Mouse (Mus musculus) ES-E14 (cell line): ENCODE data around the gene Dnase2a. TPM values are rescaled to one million over a fixed set of nuclear protein-coding genes. Genes with fewer than 3 reads are reported as not detected.

Source experiments
- DNase-seq: peaks from one replicate; pipeline ENCODE4 v3.0.0-alpha.2; 2013; ENCODE audit warnings: low read depth, low spot score
- H3K27ac ChIP-seq: 2 replicates; pipeline ENCODE4 v1.5.1; 2012; ENCODE audit warnings: low read depth, mild to moderate bottlenecking, low read length, moderate library complexity, mixed read lengths; ENCODE audit not compliant: poor library complexity, insufficient read depth, severe bottlenecking
- H3K36me3 ChIP-seq: 2 replicates; pipeline ENCODE4 v1.6.1; 2012; ENCODE audit warnings: mild to moderate bottlenecking, low read length, moderate library complexity, mixed read lengths; ENCODE audit not compliant: control insufficient read depth, poor library complexity, insufficient read depth, severe bottlenecking
- H3K4me1 ChIP-seq, 2 experiments: fragments of 150-350 bp in 1 of 2; sonication (generic) in 1 of 2; 2 replicates each; pipeline ENCODE4 v1.6.1; 2012; ENCODE audit warnings: low read length in 2 of 2, mild to moderate bottlenecking in 1 of 2, mixed read lengths in 1 of 2; ENCODE audit not compliant: control insufficient read depth in 2 of 2, insufficient read depth in 2 of 2, poor library complexity in 1 of 2
- H3K4me3 ChIP-seq, 2 experiments: fragments of 150-350 bp in 1 of 2; sonication (generic) in 1 of 2; 2 replicates each; pipeline ENCODE4 v1.5.1; 2012; ENCODE audit warnings: low read length in 2 of 2, low read depth in 1 of 2, mild to moderate bottlenecking in 1 of 2, mixed read lengths in 1 of 2; ENCODE audit not compliant: insufficient read depth in 1 of 2, poor library complexity in 1 of 2, severe bottlenecking in 1 of 2
- H3K9ac ChIP-seq: 2 replicates; pipeline ENCODE4 v1.6.1; 2012; ENCODE audit warnings: low read depth, mild to moderate bottlenecking, low read length, mixed read lengths; ENCODE audit not compliant: poor library complexity, insufficient read depth, severe bottlenecking
- H3K9me3 ChIP-seq: fragments of 150-350 bp; sonication (generic); 2 replicates; pipeline ENCODE4 v1.6.1; 2012; ENCODE audit warnings: low read depth, mild to moderate bottlenecking, low read length; ENCODE audit not compliant: control insufficient read depth, insufficient read depth
- CHD2 ChIP-seq: IDR thresholded peaks from 2 replicates; pipeline ENCODE4 v1.6.1; 2014; ENCODE audit warnings: mild to moderate bottlenecking, low read depth, low read length, inconsistent platforms
- HCFC1 ChIP-seq: IDR thresholded peaks from 2 replicates; pipeline ENCODE4 v1.6.1; 2012; ENCODE audit warnings: low read length, inconsistent platforms, borderline replicate concordance; ENCODE audit not compliant: insufficient read depth
- MAFK ChIP-seq: IDR thresholded peaks from 2 replicates; pipeline ENCODE4 v1.6.1; 2014; ENCODE audit warnings: mild to moderate bottlenecking, low read depth, low read length, inconsistent platforms; ENCODE audit not compliant: insufficient read depth
- ZC3H11A ChIP-seq: IDR thresholded peaks from 2 replicates; pipeline ENCODE4 v1.6.1; 2012; ENCODE audit warnings: low read depth, mild to moderate bottlenecking, inconsistent platforms, low read length, borderline replicate concordance
- ZNF384 ChIP-seq: IDR thresholded peaks from 2 replicates; pipeline ENCODE4 v1.6.1; 2012; ENCODE audit warnings: low read depth, low read length, inconsistent platforms
- in situ Hi-C, 2 experiments: fragments of 600-800 bp; cut with MboI; formaldehyde crosslinking; loops; one replicate each; pipeline ENCODE4 v1.15.1; 2025; ENCODE audit warnings: low sequenced_read_pairs in 2 of 2, inconsistent platforms in 1 of 2; ENCODE audit not compliant: unreplicated experiment in 2 of 2
- total RNA-seq: library from RNA; depleted of rRNA; stranded (reverse); fragments of 300-350 nt; gene quantifications from 2 replicates; pipeline ENCODE4 v1.2.3, GENCODE M21; 2012

Dnase2a gene
- total RNA-seq, 1 experiment = 23.7 TPM

DNA sequence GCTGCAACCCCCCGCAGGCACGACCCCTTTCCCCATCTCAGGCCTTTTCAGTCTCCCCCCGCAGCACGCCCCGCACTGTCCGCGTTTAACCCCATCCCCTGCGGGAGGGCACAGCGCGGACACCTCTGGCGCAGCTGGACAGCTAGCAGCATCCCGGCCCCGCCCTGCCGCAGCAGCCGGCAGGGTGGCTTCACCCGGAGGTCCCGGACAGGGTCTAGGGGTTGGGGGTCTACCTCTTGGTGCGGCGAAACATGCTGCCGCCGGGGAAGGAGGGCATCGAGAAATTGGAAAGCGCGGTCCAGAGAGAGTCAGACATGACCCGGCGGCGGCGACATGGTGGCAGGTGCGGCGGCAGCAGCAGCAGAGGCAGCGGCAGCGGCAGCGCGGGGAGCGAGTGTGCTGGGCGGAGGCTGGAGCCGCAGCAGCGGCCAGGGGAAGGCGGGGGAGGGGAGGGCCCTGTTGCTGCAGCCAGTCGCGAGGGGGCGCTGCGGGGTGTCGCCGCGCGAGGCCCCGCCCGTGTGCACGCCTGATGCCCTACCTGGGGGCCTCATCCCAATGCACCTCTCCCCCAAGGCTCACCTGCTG lies 28.7 kb downstream of the Dnase2a start, which contains the start of gene Mast1:
TSS of gene Mast1 (minus strand) at position 398 of the 585 bp plus-strand sequence.
- Histone ChIP-seq H3K9me3 (no peaks in the 10 kb centered on the region), H3K4me3 (peak within 1 kb of the TSS; percentile 83 to 86), H3K36me3 (no peaks in the 10 kb centered on the region), H3K4me1 (peaks cover 0 to 4% of the 10 kb centered on the region in 2 experiments; a peak in 1 of 4 replicates), H3K9ac (peak within 1 kb of the TSS; percentile 71), H3K27ac (no peak within 1 kb of the TSS)
- in situ Hi-C loops = no loop called here
- no peak for DNase-seq
- TF ChIP-seq HCFC1 (0 out of 2 replicates have a peak, but pooled peaks have one; percentile 35), ZNF384 (no peak), MAFK (no peak), CHD2 (no peak)

DNA sequence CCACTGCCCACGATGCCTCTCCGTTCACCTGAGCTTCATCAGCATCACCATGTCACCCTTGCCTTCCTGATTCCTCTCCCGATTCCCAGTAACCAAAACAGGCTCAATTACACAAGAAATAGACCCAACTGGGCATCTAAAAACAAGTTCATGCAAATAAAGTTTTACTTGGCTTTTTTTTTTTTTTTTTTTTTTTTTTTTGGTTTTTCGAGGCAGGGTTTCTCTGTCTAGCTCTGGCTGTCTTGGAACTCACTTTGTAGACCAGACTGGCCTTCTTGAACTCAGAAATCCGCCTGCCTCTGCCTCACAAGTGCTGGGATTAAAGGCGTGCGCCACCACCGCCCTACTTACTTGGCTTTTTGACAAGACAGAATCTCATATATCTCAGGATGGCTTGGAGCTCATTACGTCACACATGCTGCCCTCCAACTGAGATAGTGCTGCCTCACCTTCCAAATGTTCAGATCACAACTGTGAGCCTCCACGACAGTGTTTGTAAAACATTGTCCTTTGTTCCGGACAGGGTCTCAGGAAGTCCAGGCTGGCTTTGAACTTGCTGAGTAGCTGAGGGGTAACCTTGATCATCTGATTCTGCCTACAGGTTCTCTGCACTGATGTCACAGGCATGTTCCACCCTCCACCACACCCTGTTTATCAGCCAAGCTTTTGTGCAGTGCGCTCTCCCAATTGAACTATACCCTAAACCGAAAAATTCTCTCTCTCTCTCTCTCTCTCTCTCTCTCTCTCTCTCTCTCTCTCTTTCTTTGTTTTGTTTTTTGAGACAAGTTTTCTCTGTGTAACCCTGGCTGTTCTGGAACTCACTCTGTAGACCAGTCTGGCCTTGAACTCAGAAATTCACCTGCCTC lies 29.5 kb downstream of the Dnase2a start:
- Histone ChIP-seq H3K9ac (no peak overlapping the region), H3K27ac (no peak overlapping the region), H3K9me3 (no peaks in the 10 kb centered on the region), H3K4me1 (peaks cover 0 to 4% of the 10 kb centered on the region in 2 experiments; a peak in 1 of 4 replicates), H3K4me3 (peak overlapping the region in 1 of 2 experiments; percentile 83; a peak in 2 of 4 replicates), H3K36me3 (no peaks in the 10 kb centered on the region)
- no peak for TF ChIP-seq ZNF384
- TF ChIP-seq ZC3H11A = no peak
- TF ChIP-seq HCFC1 = no peak
- TF ChIP-seq CHD2 = no peak
- TF ChIP-seq MAFK = no peak
- no peak for DNase-seq
- in situ Hi-C loops = no loop called here

DNA sequence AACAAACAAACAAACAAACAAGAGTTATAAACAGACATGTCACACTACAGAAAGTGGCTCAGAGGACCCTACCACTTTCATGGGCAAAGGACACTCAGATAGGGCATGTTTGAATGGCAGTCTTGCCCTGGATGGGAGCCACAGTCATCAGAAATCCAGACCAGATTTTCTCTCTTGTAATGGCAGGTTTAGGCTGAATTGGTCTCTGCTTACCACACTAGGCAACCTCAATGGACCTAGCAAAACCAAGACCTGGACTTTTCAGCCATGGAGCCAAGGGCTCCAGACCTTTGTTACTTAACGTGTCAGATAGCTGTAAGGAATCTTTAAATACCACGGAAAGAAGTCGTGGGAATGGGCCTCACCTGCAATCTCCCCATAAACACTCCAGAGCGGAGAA lies 35.3 kb downstream of the Dnase2a start:
- TF ChIP-seq CHD2 = no peak
- no peak for TF ChIP-seq MAFK
- no peak for TF ChIP-seq ZNF384
- no peak for TF ChIP-seq ZC3H11A
- no peak for TF ChIP-seq HCFC1
- H3K36me3 ChIP-seq = no peaks in the 10 kb centered on the region
- no peak overlapping the region for H3K4me3 ChIP-seq
- in situ Hi-C loops = no loop called here
- no peaks in the 10 kb centered on the region for H3K9me3 ChIP-seq
- no peak overlapping the region for H3K9ac ChIP-seq
- H3K4me1 ChIP-seq = peaks cover 2 to 5% of the 10 kb centered on the region in 2 experiments; a peak in 1 of 4 replicates
- no peak for DNase-seq
- H3K27ac ChIP-seq = no peak overlapping the region

DNA sequence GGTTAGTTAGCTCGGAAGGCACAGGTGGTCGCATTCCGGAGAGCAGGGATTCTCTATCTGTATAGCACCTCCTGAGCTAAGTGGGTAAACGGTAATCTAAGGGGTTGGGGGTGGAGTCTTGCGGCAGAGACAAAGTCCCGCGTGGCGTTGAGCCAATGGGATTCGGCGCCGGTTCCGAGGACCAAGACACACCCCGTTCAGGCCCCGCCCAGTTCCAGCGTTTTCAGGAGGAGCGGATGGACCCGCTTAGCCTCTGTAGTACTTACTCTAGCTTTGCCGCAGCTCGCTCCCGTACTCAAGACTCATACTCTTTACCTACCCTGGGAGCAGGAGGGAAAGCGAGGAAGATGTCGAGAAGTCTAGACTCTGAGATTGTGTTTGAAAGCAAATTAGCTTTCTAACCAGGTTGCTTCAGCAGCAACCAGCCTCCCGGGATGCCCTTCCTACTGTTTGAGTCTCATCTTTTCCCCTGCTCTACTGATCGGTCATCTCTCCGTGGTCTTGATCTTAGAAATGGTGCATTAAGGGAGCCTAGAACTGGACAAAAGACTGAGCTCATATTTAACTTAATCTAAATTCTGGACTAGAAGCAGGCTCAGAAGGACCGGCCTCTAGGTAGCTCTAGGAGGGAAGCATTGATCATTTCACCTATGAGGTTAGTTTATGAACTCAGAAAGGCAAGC lies 36.3 kb downstream of the Dnase2a start:
- peak overlapping the region in 1 of 2 experiments; percentile 72; a peak in 3 of 4 replicates for H3K4me3 ChIP-seq
- no peak overlapping the region for H3K9ac ChIP-seq
- H3K36me3 ChIP-seq = no peaks in the 10 kb centered on the region
- H3K27ac ChIP-seq = no peak overlapping the region
- peaks cover 2 to 5% of the 10 kb centered on the region in 2 experiments; a peak in 1 of 4 replicates for H3K4me1 ChIP-seq
- in situ Hi-C loops = no loop called here
- H3K9me3 ChIP-seq = no peaks in the 10 kb centered on the region
- TF ChIP-seq ZNF384 = no peak
- DNase-seq = peak; percentile 81
